Mouse (Mus musculus) CD4-positive, CD25-positive, alpha-beta regulatory T cell, adult 2 months (primary cell): ENCODE results near the gene Igsf11.
"Not testable (repeated sequence)": the region's sequence is repeated elsewhere in the genome, so short reads cannot be mapped to it uniquely, and the experiment has no call there.

Source experiments
- DNase-seq: peaks from one replicate; pipeline ENCODE4 v3.0.0-alpha.2; 2012; ENCODE audit warnings: low read depth, low spot score

The Igsf11 gene

DNA sequence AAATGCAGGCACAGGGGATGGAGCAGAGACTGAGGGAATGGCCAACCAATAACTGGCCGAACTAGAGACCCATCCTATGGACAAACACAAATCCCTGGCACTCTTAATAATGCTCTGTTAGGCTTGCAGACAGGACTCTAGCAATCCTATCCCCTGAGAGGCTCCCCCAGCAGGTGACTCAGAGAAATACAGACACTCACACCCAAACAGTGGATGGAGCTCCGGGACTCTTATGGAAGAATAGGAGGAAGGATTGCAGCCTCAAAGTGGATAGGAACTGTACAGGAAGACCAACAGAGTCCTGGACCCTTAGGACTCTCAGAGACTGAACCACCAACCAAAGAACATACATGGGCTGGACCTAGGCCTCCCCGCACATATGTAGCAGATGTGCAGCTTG is 91.4 kb downstream of the Igsf11 start:
- not testable (repeated sequence) for DNase-seq

DNA sequence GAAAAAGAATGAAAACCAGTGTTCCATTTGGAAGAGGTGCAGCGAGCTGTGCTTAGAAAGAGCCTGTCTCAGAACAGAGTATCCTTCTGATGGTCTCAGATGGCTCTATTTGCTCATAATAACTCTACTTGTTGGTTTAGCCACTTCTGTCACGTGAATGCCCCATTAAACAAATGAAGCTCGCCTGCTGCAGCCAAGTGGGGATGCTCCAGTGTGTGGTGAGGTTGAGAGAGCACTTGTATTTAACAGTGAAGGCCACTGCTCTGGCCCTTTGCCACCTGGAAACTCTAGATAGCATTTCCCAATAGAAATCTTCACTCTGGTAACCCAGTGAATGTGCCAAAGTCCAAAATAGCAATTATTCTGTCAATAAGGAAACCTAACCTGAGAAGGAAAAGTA is 92.9 kb downstream of the Igsf11 start:
- no peak for DNase-seq

GRCm38 (mm10) chr16:38986410-38986809 is 93.9 kb downstream of the Igsf11 start:
- DNase-seq, result no peak

- DNase-seq, result no peak
Observed at GRCm38 (mm10) chr16:38993711-38994110, 101.2 kb downstream of the Igsf11 start.

DNA sequence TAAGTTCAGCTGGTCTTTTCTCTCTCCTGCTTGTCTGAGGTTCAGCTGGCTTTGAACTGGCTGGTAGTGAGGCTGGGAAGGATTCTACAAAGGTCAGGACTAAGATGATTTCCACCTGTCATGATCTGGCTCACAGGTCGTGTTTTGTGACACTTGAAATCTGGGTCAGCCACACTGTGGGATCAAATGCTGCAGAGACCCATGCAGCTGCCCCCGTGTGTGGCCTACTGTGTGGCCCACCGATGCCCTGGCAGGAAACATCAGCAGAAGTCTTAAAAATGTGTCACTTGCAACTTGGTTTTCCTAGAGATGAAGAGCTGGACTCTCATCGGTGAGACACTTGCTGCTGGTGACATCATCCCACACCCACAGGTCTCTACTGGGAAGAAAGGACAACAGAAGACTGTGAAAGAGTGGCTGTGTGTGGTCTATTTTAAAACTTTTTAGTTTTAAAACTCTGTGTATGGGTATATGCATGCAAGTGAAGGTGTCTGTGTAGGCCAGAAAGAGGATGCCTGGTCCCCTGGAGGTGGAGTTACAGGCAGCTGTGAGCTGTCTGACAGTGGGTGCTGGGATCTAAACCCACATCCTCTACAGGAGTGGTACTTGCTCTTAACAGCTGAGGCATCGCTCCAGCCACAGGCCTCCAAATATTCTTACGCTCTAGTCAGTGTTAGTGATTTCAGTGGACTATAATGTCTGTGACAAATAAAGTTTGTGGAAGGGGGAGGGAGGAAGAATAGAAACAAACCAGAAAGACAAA is 106.2 kb downstream of the Igsf11 start:
- no peak for DNase-seq

- DNase-seq, result no peak
Observed at GRCm38 (mm10) chr16:38999298-38999697, 106.8 kb downstream of the Igsf11 start.

- DNase-seq, result no peak
Observed at GRCm38 (mm10) chr16:39006978-39007377, 114.5 kb downstream of the Igsf11 start.

DNA sequence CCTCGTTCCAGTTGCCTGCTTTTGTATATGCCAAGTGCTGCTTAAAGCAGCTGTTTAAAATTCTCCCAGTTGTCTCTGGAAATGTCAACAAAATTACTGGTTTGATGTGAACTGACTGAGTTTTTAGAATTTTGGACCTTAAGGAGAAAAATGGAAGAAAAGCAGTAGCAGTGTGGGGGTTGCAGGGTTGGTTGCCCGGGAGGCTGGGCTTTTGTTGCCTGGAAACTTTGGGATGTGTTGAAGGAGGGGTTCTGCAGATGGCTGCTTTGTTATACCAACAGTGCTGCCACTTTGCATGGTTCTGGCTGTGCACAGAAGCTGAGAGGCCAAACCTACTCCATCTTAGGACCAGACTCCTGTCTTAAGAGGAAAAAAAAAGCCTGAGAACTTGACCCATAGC is 127.0 kb downstream of the Igsf11 start:
- no peak for DNase-seq

GRCm38 (mm10) chr16:39025989-39026736 is 133.7 kb downstream of the Igsf11 start:
- no peak for DNase-seq

GRCm38 (mm10) chr16:39031350-39031749 is 138.9 kb downstream of the Igsf11 start:
- DNase-seq, result no peak

- no peak for DNase-seq
Observed at GRCm38 (mm10) chr16:39037257-39037656, 144.8 kb downstream of the Igsf11 start.

DNA sequence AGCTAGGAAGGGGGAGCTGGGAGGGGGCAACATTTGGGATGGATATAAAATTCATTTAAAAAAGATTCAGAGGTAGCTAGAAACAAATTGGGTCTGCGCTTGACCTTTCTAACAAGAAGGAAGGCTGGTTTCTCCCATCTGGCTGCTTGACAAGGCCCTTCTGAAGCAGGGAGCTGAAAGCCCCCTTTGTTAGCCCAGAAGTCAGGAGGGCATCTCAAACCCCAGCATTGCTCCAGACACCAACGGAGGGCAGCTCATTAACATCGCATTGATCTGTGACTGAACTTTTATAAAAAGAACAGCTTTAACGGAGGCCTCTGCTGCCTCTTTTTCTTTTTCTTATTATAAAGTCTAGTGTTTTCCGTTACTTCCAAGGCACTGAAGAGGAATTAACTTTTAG is 151.9 kb downstream of the Igsf11 start:
- DNase-seq, result no peak

GRCm38 (mm10) chr16:39048889-39049288 is 156.4 kb downstream of the Igsf11 start:
- DNase-seq, result peak; percentile 15

- peak; percentile 35 for DNase-seq
Observed at GRCm38 (mm10) chr16:39052971-39053370, 160.5 kb downstream of the Igsf11 start.

GRCm38 (mm10) chr16:39053779-39054178 is 161.3 kb downstream of the Igsf11 start:
- no peak for DNase-seq

- DNase-seq, result peak; percentile 7
Observed at GRCm38 (mm10) chr16:39056061-39056460, 163.6 kb downstream of the Igsf11 start.

- no peak for DNase-seq
Observed at GRCm38 (mm10) chr16:39056961-39057360, 164.5 kb downstream of the Igsf11 start.

DNA sequence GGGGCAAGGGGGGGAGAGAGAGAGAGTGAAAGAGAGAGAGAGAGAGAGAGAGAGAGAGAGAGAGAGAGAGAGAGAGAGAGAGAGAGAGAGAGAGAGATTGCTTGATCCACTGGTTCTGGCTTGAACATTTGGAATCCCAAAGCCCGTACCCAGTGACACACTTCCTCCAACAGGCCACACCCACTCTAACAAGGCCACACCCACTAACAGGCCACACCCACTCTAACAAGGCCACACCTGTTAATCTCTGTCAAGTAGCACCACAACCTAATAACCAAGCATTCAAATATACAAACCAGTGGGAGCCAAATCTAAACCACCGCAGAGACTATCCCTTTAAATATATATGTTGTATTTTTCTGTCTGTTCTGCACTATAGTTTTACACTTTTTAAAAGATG is 166.4 kb downstream of the Igsf11 start:
- no peak for DNase-seq

- peak; percentile 35 for DNase-seq
Observed at GRCm38 (mm10) chr16:39062596-39062995, 170.1 kb downstream of the Igsf11 start.

DNA sequence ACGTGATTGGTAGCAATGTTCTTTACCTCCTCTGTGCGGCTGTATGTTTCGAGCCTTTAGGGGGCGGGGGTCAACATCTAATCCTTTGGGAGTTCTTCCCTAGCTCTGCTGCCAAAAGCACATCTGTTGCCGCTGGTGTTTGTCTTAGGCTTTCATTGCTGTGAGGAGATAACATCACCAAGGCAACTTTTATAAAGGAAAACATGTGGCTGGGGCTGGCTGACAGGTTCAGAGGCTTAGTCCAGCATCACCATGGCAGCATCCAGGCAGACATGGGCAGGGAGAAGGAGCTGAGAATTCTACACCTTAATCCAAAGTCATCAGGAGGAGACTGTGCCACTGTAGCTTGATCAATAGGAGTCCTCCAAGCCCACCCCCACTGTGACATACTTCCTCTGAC is 173.1 kb downstream of the Igsf11 start:
- DNase-seq, result no peak

DNA sequence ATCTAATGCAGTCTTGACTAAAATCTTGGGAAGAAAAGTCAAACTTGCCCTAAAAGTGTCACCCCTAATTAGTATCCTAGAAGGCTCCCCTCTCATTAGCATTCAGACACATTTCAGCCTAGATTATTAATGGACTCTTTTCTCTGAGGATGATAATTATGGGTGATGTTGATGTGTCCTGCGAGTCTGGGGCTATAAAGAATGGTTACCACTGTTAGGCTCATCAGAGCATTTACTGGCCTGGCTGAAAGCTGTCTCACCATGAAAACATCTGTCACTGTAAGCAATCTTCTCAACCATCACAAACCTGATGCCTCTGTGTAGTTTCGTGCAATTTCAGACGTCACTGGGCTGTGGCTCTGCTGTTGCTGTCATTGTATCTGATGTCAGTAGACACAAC is 179.0 kb downstream of the Igsf11 start:
- no peak for DNase-seq
